Mouse (Mus musculus) liver, adult 2 months (tissue): ENCODE results near the gene Col25a1. TPM values are rescaled to one million over a fixed set of nuclear protein-coding genes. Genes with fewer than 3 reads are reported as not detected.

Experiments used
- DNase-seq: peaks from one replicate; pipeline ENCODE4 v3.0.0-alpha.2; 2011; ENCODE audit warnings: low read depth, low spot score; ENCODE audit errors: extremely low read depth
- H3K27ac ChIP-seq: fragments of 200-500 bp; replicated peaks from 2 replicates; pipeline ENCODE4 v1.5.1; 2012; ENCODE audit warnings: low read depth, mild to moderate bottlenecking, control low read depth, inconsistent platforms, low read length; ENCODE audit not compliant: insufficient read depth
- H3K27me3 ChIP-seq: fragments of 200-500 bp; 2 replicates; pipeline ENCODE4 v1.6.1; 2012; ENCODE audit warnings: mild to moderate bottlenecking, moderate library complexity, low read length, inconsistent platforms; ENCODE audit not compliant: control insufficient read depth, insufficient read depth
- H3K36me3 ChIP-seq: fragments of 200-500 bp; 2 replicates; pipeline ENCODE4 v1.6.1; 2012; ENCODE audit warnings: low read length, inconsistent platforms; ENCODE audit not compliant: control insufficient read depth, insufficient read depth
- H3K4me1 ChIP-seq: fragments of 200-500 bp; 2 replicates; pipeline ENCODE4 v1.6.1; 2011; ENCODE audit warnings: low read length; ENCODE audit not compliant: control insufficient read depth, insufficient read depth
- H3K4me3 ChIP-seq: fragments of 200-500 bp; 2 replicates; pipeline ENCODE4 v1.5.1; 2011; ENCODE audit warnings: low read depth, mild to moderate bottlenecking, control low read depth, low read length, moderate library complexity; ENCODE audit not compliant: insufficient read depth
- H3K79me2 ChIP-seq: fragments of 200-500 bp; 2 replicates; pipeline ENCODE4 v1.6.1; 2012; ENCODE audit warnings: inconsistent platforms, mild to moderate bottlenecking, low read length, moderate library complexity; ENCODE audit not compliant: control insufficient read depth, insufficient read depth
- H3K9ac ChIP-seq: fragments of 200-500 bp; 2 replicates; pipeline ENCODE4 v1.6.1; 2012; ENCODE audit warnings: low read depth, mild to moderate bottlenecking, control low read depth, inconsistent platforms, low read length
- CTCF ChIP-seq: fragments of 200-500 bp; IDR thresholded peaks from 2 replicates; pipeline ENCODE4 v1.5.1; 2011; ENCODE audit warnings: low read depth, low read length, control low read depth
- POLR2A ChIP-seq: fragments of 200-500 bp; IDR thresholded peaks from 2 replicates; pipeline ENCODE4 v1.6.1; 2011; ENCODE audit warnings: low read length, control low read depth; ENCODE audit not compliant: insufficient read depth; ENCODE audit errors: extremely low read depth
- whole genome bisulfite sequencing: fragments of 180-500 bp; shearing (Covaris S2); methylation state at CpG from one replicate; pipeline ENCODE4 v1.1.7; 2018; 5-methylcytosine and 5-hydroxymethylcytosine counted together
- polyA plus RNA-seq: library from polyadenylated mRNA; depleted of rRNA; stranded (reverse); fragments of >200 nt; gene quantifications from 2 replicates; pipeline ENCODE4 v1.2.3, GENCODE M21; 2012
- total RNA-seq: library from RNA; depleted of rRNA; stranded (reverse); fragments of >200 nt; gene quantifications from 2 replicates; pipeline ENCODE4 v1.2.3, GENCODE M21; 2014

Col25a1 gene
- total and polyA plus RNA-seq, 2 experiments = 0.05 to 0.09 TPM

DNA sequence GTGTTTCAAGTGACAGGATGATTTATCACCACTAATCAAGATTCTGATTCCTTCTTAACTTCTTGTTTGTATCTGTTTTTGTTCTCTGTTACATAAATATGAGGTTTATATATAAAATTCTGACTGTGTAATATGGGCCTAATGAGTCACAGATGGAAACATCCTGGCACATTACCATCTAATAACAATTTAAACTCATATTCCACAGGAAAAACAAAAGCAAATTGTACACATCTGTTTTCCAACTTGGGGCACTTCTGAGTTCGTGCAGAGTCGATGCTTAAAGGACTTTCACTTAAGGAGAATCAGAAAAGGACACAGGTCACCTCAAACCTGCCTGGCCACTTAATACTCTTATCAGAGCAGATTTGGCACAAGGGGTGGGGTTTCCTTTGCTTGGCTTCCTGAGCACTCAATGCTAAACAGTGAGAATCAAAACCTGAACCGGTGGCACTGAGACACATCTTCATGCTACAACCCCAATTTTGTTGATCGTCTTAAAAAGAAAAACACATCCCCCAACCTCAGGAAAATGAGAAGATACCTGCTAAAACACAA is 342.0 kb downstream of the Col25a1 start:
- Histone ChIP-seq H3K36me3 (no peaks in the 10 kb centered on the region), H3K4me3 (no peak overlapping the region), H3K27ac (no peak overlapping the region), H3K9ac (no peak overlapping the region), H3K4me1 (no peaks in the 10 kb centered on the region), H3K79me2 (no peaks in the 10 kb centered on the region), H3K27me3 (no peaks in the 10 kb centered on the region)
- no peak for DNase-seq
- 34% methylated on average over 4 of the region's 4 CpGs for WGBS
- TF ChIP-seq POLR2A = no peak
- no peak for TF ChIP-seq CTCF

DNA sequence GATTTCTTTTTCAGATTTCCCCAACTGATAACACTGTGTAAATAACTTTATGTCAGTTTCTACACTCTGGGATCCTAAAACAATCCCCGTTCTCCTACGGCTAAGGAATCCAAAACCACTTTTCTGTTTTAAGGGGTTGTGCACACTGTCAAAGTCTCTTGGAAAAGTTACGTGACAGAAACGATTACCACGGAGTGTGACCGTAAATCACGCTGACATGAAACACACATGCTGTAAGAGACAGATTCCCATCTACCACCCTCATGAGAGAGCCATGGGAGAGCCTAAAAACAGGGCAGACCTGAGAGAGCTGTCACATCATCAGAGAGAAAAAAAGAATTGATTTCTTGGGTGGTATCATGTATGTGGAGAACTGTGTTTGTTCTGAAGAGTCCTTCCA is 342.7 kb downstream of the Col25a1 start:
- H3K4me1 ChIP-seq = no peaks in the 10 kb centered on the region
- H3K9ac ChIP-seq = no peak overlapping the region
- DNase-seq = no peak
- H3K4me3 ChIP-seq = no peak overlapping the region
- H3K27me3 ChIP-seq = no peaks in the 10 kb centered on the region
- 75% methylated on average over 7 of the region's 7 CpGs for WGBS
- no peaks in the 10 kb centered on the region for H3K79me2 ChIP-seq
- H3K27ac ChIP-seq = no peak overlapping the region
- no peak for TF ChIP-seq CTCF
- H3K36me3 ChIP-seq = no peaks in the 10 kb centered on the region

DNA sequence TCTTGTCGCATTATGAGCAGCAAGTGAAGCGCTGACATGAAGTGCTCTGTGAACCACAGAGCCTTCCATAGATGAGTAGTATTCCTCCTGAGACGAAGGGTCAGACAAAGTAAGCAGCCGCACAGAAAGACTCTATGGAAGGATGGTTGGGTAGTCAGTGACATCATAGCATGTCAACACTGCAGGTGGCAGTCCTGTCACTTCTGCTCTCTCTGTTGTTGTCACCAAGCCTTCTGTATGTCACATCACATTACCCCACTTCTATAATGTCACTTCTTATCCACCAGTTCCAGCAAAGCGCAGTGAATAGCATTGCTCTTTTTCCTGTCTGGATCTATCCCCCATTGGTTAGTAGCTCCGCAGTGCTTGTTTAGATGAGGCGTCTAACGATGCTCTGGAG is 351.2 kb downstream of the Col25a1 start:
- Histone ChIP-seq H3K36me3 (no peaks in the 10 kb centered on the region), H3K4me1 (peaks cover 2% of the 10 kb centered on the region; the same call in 1 of the 2 replicates), H3K27ac (no peak overlapping the region), H3K9ac (no peak overlapping the region), H3K79me2 (no peaks in the 10 kb centered on the region), H3K27me3 (no peaks in the 10 kb centered on the region), H3K4me3 (no peak overlapping the region)
- 95% methylated on average over 8 of the region's 8 CpGs for WGBS
- no peak for TF ChIP-seq CTCF
- no peak for TF ChIP-seq POLR2A
- DNase-seq = no peak

DNA sequence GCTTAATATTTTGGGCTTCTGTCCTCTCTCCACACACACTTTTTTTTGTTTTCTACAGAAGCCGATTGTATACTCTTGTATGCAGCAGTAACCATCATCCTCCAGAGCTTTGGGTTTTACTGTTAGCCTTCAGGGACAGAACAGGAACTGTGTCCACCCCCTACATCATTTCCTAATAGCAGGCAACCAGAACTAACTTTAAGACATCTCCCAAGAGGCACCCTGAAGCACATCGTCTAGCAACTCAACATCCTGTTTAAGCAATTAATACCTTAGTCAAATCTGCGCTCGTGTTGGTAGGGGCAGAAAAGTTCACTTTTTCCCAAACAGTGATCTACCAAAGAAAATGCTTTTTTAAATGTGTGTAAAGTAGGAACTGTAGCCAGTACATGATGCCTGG is 357.5 kb downstream of the Col25a1 start:
- H3K27ac ChIP-seq = no peak overlapping the region
- H3K9ac ChIP-seq = no peak overlapping the region
- H3K79me2 ChIP-seq = no peaks in the 10 kb centered on the region
- TF ChIP-seq CTCF (no peak), POLR2A (no peak)
- no peak overlapping the region for H3K4me3 ChIP-seq
- no peak for DNase-seq
- no peaks in the 10 kb centered on the region for H3K36me3 ChIP-seq
- 83% methylated on average over 4 of the region's 4 CpGs for WGBS
- peaks cover 2% of the 10 kb centered on the region; the same call in 1 of the 2 replicates for H3K4me1 ChIP-seq
- H3K27me3 ChIP-seq = no peaks in the 10 kb centered on the region

DNA sequence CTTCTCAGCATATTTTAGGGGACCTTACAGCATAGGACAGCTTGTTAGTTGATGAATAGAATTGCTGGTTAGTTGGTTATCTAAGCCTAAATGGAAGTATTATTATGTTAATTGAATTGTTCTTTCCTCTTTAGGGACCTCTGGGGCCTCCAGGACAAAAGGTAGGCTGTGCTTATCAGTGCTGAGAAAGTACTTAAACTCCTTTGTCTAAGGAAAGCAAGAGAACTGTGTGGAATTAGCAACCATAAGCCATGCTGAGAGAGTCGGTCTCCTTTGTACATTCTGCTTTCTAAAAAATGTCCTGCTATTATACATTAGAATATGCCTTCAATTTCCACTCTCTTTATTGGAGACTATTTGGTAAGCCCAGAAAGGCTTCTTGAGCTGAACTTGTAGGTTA is 362.9 kb downstream of the Col25a1 start:
- WGBS = 78% methylated on average over 1 of the region's 1 CpGs
- no peaks in the 10 kb centered on the region for H3K36me3 ChIP-seq
- no peak for DNase-seq
- H3K27me3 ChIP-seq = no peaks in the 10 kb centered on the region
- H3K9ac ChIP-seq = no peak overlapping the region
- H3K4me3 ChIP-seq = no peak overlapping the region
- peaks cover 2% of the 10 kb centered on the region; the same call in 1 of the 2 replicates for H3K4me1 ChIP-seq
- no peak overlapping the region for H3K27ac ChIP-seq
- TF ChIP-seq POLR2A (no peak), CTCF (no peak)
- H3K79me2 ChIP-seq = no peaks in the 10 kb centered on the region

DNA sequence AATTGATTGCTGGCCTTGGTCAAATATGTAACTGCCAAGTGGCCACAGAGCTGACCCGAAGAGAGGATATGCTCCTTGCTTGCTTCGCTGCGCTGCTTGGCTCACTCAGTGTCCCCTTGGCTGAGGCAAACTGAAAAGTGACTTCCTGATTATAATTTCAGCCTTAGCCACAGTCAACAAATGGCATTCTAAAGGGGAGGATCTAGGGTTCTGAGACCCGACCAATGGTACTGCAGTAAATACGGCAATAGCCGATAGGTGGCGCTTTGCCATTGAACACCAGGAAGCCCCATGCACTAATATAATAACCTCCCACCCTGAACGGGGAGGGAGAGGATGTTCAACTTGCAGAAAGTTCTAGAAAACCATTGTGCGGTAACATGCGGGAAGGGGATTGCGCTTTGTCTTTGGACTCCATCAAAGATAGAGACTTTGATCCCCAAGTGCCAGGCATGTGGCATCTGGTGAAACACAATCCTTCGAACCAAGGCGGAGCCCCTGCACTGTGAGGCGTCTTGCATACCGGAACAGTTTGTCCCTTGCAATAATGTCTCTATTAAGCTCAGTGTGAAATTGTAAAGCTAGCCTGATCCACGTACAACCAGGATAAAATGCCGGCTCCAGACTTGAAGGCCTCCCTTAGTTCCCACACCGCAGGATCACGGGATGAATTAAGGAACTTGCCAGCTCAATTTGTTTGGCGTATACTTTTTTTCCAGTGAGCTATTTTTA is 363.5 kb downstream of the Col25a1 start:
- TF ChIP-seq CTCF (peak; percentile 33; the same call in 1 of the 2 replicates), POLR2A (no peak)
- Histone ChIP-seq H3K4me1 (peaks cover 2% of the 10 kb centered on the region; the same call in 1 of the 2 replicates), H3K36me3 (no peaks in the 10 kb centered on the region), H3K4me3 (no peak overlapping the region), H3K27me3 (no peaks in the 10 kb centered on the region), H3K9ac (no peak overlapping the region), H3K79me2 (no peaks in the 10 kb centered on the region), H3K27ac (no peak overlapping the region)
- WGBS = 66% methylated on average over 20 of the region's 20 CpGs
- peak; percentile 86 for DNase-seq
